Mouse (Mus musculus): ENCODE results near the gene Nek10.

- TF ChIP-seq CTCF (IDR thresholded peaks at IDR 0.05; ENCODE audit: control insufficient read depth, insufficient read depth, low read length) (no peak), POLR2A (IDR thresholded peaks at IDR 0.05; ENCODE audit: borderline replicate concordance, control insufficient read depth, low read depth, low read length) (no peak)
These were observed 68.5 kb downstream of the Nek10 start for GRCm38 (mm10) chr14:14871700-14872099.

Measured in bone marrow, adult 2 months (tissue).